Mouse (Mus musculus) bone marrow, adult 2 months (tissue): Measurements from ENCODE around the gene Msrb2.

Experiments used
- CTCF ChIP-seq: fragments of 200-500 bp; IDR thresholded peaks from 2 replicates; pipeline ENCODE4 v1.5.1; 2011; ENCODE audit warnings: low read length, control low read depth; ENCODE audit not compliant: control insufficient read depth, insufficient read depth
- POLR2A ChIP-seq: fragments of 200-500 bp; IDR thresholded peaks from 2 replicates; pipeline ENCODE4 v1.6.1; 2011; ENCODE audit warnings: low read depth, mild to moderate bottlenecking, control low read depth, low read length, borderline replicate concordance; ENCODE audit not compliant: control insufficient read depth

DNA sequence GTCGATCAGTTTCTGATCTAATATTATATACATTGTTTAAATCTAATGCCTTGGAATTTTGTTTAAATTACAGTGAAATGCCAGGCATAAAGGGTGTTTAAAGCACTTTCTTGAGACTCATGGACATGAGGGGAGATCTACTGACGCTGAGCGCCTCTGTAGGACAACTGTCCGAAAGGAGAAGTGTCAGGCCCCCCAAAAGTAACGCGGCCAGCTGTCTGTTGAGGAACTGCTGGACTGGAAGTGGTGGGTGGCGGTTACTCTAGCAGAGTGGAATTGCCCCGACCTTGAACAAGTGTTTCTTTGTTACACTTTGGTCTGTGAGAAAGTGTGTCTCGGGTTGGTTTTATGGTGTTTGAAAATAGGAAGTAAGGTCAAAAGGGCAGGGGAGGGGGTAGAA lies 73.1 kb downstream of the Msrb2 start:
- TF ChIP-seq CTCF = no peak
- no peak for TF ChIP-seq POLR2A
